Mouse (Mus musculus) right cerebral cortex, adult 2 months (tissue): ENCODE results near the gene Platr17.
A peak's percentile ranks its signal among the peaks of the same experiment; 100 is the strongest.
"Not testable (repeated sequence)": the region's sequence is repeated elsewhere in the genome, so short reads cannot be mapped to it uniquely, and the experiment has no call there.

Source experiments
- DNase-seq, 2 experiments: peaks; one replicate each; pipeline ENCODE4 v3.0.0; 2021 to 2022; ENCODE audit warnings: low spot score in 2 of 2

The Platr17 gene

DNA sequence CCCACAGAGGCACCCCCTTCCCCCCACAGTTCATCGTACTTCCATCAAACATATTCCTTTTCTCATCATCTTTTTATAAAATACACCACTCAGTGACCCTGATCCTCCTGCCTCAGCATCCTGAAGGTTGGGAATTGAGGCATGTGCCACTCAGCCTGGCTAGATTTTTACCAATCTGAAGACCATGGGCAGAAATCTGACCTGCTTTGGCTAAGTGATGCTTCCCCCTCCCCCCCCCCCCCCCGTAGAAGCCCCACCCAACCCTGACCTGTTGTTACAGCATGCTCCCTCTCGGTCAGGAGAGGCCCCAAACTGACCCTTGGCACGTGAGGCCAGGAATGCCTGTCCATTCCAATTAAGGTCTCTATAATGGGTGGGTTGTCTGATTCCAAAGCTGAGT, at the start of gene Platr17:
TSS of gene Platr17 (plus strand) at position 301 of the 400 bp plus-strand sequence.
- not testable (repeated sequence) for DNase-seq

DNA sequence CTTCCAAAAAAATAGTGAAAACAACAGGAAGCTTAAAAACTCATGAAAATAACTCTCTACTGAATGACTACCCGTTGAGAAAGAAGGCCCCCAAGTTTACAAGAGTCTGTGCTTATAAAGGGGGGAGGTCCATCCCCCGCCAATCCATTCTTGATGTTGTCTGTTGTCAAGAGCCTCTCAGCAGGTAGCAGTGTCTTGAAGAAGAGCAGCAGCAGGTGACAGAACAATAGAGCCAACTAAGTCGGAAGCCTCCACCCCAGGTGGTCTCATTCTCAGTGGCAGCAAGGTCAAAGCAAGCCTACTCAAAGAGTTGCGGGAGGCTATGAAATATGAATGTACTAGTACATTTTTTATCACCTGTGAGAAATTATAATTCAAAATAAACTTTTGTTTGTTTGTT, 47.1 kb upstream of the Platr17 start:
- DNase-seq: no peak

DNA sequence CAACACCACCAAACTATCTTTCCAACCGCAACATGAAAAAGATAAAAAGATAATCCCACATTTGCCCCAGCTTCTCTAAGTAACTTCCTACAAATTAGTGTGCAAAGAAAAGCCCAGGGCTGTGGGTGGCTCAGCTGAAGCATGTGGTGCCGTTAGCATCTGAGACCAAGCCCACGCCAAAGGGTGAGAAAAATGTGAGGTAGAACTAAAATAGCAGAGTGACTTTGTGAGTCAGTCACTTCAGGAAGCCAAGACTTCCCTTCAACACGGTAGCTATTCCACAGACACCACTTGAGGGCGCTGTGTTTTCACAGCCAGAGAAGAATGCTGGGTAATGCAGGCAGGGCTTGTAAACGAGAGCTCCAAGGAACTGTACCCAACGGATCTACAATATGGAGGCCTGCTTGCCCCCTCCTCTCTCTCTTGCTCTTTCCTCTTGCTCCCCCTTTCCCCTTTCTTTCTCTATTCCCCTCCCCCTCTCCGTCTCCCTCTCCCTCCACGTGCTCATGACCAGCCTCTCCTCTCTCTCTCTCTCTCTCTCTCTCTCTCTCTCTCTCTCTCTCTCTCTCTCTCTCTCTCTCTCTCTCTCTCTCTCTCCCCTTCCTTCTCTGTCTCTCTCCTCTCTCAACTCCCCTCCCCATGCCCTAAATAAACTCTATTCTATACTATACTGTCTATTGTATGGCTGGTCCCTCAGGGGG, 39.5 kb upstream of the Platr17 start:
- peak; percentile 87 to 88 for DNase-seq

DNA sequence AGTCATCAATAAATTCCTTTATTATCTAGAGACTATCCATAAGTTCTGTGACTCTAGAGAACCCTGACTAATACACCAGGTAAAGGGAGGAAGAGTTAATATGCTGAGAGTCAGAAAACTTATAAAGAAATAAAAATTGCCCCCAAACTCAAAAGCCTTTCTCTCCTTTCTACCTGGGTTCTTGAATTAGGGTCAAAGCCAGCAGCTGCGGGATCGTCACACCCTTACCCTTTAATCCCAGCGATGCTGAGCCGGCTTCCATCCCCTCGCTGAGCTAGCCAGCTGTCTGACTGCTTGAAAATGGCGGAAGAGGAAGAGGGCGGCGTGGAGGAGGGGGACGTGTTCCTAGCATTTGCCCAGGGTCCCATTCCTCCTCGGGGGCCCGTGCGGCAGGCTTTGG, 31.4 kb upstream of the Platr17 start, which contains the start of gene Gm7029:
TSS of gene Gm7029 (plus strand) at position 301 of the 400 bp plus-strand sequence.
- not testable (repeated sequence) for DNase-seq

DNA sequence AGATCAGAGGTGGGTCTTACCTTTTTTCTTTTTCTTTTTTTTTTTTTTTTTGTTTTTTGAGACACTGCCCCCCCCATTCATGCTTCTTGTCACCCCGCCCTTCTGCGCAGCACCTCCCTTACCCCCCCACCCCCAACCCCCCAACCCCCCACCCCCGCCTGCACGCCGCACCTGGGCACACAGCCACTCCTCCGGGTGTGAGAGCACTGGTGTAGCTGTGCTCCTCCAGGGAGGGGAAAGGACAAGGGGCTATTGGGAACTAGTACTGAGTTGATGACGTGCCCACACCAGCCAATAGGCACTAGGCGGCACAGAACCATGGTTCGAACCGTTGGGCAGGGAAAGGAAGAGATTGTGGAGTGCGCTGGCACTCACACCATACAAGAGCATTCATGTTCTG, 30.5 kb upstream of the Platr17 start:
- DNase-seq: no peak

DNA sequence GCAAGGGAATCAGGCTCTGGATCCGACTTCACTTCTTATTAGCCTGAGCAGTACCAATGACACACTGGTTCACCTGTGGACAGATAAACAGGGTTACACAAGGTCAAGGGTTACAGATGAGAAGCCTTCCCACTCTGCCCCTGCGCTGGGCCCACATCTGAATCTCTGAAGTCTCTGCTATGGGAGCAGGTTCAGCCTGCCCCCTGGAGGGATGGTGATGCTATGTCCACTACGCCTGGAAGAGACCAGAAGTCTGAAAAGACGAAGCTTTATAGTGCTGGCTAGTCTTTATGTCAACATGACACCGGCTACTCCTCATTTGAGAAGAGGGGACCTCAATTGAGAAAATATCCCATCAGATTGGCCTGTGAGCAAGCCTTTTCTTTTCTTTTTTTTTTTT, 29.1 kb upstream of the Platr17 start:
- DNase-seq: peak in 1 of 2 experiments; percentile 13

DNA sequence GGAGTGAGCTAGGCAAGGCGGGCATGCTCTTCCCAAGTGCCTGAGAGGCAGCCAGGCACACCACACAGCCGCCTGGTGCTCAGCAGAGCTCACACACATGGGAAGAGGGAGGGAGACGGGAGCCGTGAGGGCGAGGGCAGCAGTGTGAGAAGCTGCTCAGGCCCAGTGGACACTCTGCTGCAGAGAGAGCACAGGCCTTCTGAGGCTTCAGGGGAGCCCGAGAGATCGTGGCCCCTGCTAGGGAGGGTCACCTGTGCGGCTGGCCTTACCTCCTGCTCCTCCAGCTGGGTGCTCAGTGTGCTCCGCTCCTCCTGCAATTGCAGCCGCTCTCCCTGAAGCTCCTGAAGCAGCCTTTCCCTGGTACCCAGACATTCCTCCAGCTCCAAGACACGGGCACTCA, 20.6 kb upstream of the Platr17 start:
- DNase-seq: not testable (repeated sequence)

DNA sequence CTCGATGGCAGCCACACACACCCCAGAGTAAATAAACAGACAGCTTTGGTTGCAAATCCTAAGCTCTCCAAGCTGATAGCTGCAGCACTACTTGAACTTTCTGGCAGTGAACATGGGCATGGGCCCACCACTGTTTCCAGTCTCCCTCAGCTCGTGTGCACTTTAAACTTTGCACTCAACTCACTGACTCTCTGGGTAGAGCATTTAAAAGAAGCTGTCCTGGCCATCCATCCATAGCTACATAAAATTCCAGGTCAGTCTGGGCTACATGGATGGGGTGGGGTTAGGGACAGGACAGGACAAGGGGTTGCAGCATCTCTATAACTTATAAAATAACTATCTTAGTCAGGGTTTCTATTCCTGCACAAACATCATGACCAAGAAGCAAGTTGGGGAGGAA, 17.1 kb upstream of the Platr17 start:
- not testable (repeated sequence) for DNase-seq

DNA sequence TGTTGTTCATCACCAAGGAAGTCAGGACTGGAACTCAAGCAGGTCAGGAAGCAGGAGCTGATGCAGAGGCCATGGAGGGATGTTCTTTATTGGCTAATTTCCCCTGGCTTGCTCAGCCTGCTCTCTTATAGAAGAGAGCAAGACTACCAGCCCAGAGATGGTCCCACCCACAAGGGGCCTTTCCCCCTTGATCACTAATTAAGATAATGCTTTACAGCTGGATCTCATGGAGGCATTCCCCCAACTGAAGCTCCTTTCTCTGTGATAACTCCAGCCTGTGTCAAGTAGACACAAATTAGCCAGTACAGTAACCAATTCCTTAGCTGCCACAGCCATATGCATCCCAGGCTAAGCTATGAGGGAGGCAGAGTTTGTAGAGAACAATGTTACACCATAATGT, 16.7 kb upstream of the Platr17 start:
- not testable (repeated sequence) for DNase-seq

DNA sequence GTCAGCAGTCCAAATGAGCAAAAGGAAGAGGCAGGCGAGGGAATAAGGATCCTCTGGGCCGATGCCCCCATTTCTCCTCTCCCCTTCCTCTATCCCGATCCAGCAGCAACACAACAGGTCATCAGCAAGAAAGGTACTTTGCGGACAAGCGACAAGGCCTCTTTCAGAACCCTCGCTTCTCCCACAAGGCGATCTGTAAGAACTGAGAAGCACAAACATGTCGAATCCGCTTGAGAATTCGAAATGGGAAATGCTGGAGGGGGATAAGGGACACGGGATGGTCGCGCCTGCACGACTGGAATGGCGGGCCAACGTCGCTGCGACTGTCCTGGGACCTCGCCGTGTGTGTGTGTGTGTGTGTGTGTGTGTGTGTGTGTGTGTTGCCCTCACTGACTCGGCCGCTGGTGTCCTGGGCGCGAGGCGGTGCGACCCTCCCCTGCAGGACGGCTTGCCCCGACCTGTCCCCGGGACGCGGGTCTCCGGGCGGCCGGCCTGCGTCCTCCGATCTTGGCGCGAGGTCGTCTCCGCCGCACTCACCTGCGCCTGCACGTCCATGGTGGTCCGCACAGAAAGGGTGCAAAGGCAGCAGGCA, 14.9 kb upstream of the Platr17 start:
- DNase-seq: not testable (repeated sequence)

DNA sequence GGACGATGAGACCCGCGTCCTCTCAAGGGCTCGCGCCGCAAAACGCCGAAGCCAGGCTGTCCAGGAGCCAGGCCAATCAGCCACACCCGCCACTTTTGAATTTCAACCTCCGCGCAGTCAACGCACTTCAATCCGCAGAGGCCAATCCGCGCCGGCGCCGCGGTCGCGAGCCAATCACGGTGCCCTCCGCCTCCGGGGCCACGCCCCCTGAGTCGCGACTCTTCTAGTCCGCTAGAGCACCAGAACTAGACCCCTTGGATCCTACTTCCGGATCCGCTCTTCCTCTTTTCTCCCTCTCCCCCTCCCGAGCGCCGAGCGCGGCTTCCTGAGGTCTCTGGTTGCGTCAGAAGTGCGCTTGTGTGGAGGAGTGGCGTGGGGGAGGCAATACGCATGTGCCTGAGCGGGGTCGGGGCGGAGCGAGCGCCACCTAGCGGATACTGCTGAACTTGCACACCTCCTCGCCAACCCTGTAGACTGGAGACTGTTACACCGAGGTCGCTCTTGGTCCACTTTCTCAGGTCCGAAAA, 14.3 kb upstream of the Platr17 start, which contains the start of gene Kifc1:
TSS of gene Kifc1 (minus strand) at position 129 of the 527 bp plus-strand sequence.
- DNase-seq: peak; percentile 99 to 100

DNA sequence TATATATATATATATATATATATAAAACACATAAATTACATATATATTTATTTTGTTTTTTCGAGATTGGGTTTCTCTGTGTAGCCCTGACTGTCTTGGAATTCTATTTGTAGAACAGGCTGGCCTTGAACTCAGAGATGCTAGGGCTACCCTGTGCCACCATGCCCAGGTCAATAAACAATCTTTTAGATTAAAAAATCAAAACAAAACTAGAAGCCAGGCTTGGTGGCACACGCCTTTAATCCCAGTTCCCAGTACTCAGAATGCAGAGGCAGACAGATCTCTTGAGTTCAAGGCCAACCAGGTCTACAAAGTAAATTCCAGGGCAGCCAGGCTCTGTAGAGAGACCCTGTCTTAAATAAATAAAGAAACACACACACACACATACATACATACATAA, 13.6 kb upstream of the Platr17 start:
- no peak for DNase-seq

DNA sequence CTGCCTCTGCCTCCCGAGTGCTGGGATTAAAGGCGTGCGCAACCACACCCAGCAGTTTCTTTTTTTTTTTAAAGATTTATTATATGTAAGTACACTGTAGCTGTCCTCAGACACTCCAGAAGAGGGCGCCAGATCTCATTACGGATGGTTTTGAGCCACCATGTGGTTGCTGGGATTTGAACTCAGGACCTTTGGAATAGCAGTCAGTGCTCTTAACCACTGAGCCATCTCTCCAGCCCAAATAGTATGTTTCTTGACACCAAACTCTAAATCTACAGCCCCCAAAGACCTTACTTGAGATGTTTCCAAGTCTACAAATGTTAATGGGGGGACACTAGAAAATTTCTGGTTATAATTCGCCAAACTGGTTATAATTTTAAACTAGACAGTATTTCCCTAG, 13.0 kb upstream of the Platr17 start:
- not testable (repeated sequence) for DNase-seq

DNA sequence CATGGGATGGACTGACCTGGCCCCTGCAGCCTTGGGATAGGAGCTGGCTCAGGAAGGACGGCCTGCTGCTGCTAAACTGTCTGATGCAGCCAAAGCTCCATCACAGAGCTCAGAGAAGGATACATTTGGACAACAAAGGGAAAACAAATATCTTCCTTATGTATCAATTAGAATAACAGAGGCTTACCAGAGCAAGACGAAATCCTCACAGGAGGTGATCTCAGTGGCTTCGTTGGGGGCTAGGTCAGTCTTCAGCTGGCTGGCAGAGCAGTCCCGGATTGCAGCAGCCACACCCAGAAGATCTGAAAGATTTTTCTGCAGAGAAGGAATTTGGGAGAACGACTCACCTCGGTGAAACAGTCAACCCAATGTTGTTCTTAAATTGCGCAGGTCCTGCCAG, 12.5 kb upstream of the Platr17 start:
- DNase-seq: no peak

DNA sequence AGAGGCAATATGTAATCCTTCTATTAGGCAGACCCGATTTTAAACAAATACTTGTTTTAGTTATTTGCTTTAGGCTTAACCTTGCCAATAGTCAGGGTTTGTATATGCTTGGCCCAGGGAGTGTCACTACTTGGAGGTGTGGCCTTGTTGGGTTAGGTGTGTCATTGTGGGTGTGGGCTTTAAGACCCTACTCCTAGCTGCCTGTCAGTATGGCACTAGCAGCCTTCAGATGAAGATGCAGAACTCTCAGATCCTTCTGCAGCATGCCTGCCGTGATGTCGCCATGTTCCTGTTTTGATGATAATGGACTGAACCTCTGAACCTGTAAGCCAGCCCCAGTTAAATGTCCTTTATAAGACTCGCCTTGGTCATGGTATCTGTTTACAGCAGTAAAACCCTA, 11.9 kb upstream of the Platr17 start:
- not testable (repeated sequence) for DNase-seq

DNA sequence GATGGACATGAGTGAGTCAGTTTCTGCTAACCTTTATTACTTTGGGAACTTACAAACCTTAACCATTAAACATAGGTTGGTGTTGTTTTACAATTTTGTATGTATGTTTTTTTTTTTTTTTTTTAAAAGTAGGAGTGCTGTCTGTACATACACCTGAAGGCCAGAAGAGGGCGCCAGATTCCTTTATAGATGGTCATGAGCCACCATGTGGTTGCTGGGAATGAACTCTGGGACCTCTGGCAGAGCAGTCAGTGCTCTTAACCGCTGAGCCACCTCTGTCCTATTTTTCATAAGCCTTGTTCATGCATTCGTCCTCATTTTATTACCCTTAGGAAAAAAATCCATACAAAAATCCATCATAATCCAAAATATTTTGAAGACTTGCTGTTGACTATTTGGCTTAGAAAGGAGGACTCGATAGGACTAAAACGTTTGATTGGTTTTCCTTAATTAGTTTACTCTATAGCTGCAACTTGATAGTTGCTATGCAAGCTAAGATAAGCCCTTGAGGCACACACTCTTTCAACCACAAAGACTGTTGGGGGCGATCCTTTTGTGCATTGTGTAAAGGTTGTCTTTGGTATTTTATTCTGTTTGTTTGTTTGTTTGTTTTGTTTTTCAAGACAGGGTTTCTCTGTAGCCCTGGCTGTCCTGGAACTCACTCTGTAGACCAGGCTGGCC, 7.7 kb upstream of the Platr17 start:
- no peak for DNase-seq

DNA sequence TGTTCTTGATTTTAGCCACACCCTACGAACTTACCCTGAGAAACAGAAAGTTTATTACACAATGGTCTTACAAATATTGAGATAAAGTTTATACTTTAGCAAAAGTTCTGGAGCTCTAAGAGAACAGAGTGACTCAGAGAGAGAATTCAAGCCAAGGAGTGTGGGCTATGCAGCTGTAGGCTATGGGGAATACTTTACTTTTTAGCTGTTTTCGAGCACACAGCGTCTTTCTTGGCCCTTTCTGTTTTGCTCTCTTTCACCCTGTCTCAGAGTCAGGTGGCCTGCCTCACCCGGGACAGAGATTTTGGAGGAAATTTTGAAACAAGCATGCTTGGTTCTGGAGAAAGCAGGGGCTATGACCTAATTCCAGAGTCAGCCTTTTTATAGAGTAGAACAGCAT, 6.7 kb upstream of the Platr17 start:
- not testable (repeated sequence) for DNase-seq

DNA sequence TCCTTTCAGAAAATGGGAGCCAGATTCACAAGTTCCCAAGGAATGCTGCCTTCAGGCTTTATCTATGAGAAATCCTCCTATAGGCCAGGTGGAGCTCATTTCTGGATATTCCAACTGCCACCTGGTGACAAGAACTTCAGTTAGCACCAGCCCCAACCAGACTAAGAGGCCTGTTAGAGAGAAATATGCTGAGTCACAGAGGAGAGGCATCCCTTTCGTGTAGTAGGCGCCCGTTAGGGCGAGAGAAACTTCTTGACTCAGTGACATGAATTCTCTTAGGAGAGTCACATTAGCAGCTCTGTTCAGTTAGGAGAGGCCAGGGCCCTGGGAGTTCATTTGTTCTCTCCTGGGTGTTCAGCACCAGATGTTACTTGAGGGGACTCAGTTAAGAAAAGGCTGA, 5.3 kb upstream of the Platr17 start:
- no peak for DNase-seq

DNA sequence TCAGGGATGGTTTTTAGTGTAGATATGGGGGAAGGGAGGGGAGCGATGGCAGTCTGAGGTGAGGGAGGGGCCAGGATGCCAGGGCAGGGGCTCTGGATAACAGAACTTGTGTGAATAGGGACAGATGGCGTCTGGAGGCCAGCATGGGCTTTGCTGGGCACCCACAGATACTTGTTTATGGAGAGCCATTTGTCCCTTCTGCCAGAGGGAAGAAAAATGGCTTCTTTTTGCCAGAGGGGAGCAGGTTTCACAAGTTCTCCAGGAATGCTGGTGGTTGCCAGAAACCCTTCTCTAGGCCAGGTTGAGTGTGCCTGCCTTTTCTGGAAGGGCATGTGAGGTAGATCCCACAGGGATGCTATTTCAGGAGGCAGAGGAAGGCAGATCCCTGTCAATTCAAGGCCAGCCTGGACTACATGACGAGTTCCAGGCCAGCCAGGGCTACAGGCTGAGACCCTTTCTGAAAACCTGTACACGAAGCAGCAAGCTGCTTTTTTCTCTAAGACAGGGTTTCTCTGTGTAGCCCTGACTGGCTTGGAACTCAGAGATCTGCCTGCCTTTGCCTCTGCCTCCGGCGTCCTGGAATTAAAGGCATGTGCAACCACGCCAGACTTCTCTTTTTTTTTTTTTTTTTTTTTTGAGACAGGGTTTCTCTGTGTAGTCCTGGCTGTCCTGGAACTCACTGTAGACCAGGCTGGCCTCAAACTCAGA, 4.5 kb upstream of the Platr17 start:
- no peak for DNase-seq

DNA sequence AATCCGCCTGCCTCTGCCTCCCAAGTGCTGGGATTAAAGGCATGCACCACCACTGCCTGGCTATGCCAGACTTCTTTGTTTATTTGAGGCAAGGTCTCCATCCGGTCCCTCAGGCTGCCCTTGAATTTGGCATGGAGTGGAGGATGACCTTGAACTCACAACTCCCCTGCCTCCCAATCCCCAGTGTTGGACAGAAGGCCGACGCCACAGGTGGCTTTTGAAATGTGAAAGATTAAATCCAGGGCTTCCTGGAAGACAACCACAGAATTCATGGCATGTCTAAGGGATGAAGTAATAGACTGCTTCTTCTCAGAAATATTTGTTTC, 4.0 kb upstream of the Platr17 start:
- DNase-seq: no peak

DNA sequence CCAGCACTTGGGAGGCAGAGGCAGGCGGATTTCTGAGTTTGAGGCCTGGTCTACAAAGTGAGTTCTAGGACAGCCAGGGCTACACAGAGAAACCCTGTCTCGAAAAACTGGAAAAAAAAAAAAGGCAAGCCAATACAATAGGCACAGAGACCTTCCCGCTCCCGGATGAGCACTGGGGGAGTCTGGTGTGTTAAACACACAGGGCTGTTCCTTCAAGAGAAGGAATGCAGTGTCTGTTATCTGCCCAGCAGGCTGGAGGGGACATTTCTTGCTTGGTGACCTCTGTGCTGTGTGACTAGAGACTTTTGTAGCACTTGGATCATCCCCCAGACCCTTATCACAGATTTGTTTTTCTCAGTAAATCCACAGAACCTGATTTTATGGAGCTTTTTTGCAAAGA, 3.3 kb upstream of the Platr17 start:
- no peak for DNase-seq

DNA sequence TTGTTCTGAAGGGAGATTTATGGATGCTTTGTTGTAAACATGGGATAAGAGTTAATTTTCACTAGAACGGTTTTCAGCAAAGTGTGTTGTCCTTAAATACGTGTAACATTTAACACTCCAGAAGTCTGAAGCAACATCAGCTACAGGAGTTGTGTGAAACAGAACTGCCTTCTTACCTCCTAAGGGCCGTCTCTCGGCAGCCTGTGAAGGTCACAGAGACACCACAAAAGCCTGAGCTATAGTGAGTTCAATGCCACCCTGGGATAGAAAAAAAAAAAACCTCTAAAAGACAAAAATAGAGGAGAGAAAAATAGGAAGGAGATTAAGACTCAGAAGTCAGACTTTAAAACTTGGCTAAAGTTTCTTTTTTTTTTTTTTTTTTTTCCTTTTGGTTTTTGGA, 2.9 kb upstream of the Platr17 start:
- DNase-seq: no peak
